Mouse (Mus musculus) C2C12 (cell line): Measurements from ENCODE around the gene Postn.

Source experiments
- CTCF ChIP-seq: IDR thresholded peaks from one replicate; pipeline ENCODE4 v1.5.1; 2011; ENCODE audit not compliant: control insufficient read depth, insufficient read depth, insufficient read length
- USF1 ChIP-seq: IDR thresholded peaks from one replicate; pipeline ENCODE4 v1.6.1; 2011; ENCODE audit warnings: low read depth, mild to moderate bottlenecking, control low read depth, moderate library complexity

- TF ChIP-seq CTCF, result no peak
- TF ChIP-seq USF1, result no peak
Measured at GRCm38 (mm10) chr3:54401706-54402105, 40.8 kb downstream of the Postn start.
